Mouse (Mus musculus) megakaryocyte progenitor cell, adult 5-6 weeks (primary cell): ENCODE data around the gene Slc38a2. TPM values are rescaled to one million over a fixed set of nuclear protein-coding genes. Genes with fewer than 3 reads are reported as not detected.

Experiments
- ATAC-seq: replicated peaks from 2 replicates; pipeline ENCODE4 v1.8.0; 2016; ENCODE audit warnings: mild to moderate bottlenecking, moderate TSS enrichment, inconsistent platforms; ENCODE audit not compliant: poor library complexity
- total RNA-seq, 2 experiments: library from RNA; stranded (forward) in 1 of 2; stranded (reverse) in 1 of 2; fragments of 157-497, 149-512 nt in 1 of 2; fragments of 200-1000 nt in 1 of 2; gene quantifications; 2 replicates each; pipeline versions ENCODE4 v1.2.3 to v1.2.4; 2015 to 2017

The Slc38a2 gene
- total RNA-seq (2015) (149 and 157 TPM in 2 replicates), total RNA-seq (2017) (70.7 and 73.4 TPM in 2 replicates)

DNA sequence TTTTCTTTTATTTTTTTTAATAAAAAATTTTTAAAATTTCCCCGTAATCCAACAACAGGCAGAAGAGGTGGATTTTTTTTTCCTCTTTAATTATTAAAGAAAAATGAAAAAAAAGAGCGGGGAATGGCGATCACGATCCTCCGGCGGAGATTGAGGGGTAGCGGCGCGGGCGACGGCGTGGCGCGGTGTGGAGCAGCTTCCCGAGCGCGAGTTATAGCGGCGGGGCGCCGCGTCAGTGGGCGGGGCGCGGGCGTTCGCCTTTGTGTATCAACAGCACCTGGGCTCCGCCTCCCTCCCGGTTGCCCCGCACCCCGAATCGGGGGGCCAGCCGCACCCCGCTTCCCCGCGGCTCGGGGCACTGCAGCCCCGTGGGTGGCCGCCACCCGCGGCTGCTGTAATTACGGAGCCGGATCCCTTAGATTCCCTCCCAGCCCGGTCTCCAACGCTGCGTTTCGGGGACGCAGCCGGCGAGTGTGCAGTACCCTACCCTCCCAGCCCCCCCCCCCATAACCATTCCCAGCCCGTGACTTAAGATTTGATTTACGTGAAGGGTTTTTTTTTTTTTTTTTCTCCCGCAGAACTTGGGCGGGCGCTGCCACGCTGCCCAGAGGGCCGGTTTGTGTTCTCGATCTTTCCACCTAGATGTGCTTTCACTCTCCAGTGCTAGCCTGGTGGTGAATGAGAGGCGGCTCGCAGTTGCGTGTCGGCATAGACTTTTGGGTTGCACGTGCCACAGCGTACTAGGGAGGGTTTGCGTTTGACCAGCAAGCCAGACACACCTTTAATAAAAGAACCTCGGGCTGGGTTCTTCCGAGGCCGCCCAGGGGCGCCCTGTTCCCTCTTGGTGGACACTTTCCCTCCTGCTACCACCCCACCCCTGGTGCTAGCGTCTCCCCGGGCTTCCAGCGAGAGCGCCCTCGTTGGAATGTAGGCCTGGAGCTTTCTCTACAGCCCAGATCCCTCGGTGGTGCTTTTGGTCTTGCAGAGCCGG is at the start of gene Slc38a2:
Slc38a2 (minus strand) TSS at position 210 of the 991 bp plus-strand sequence.
- peak; percentile 61 for ATAC-seq

DNA sequence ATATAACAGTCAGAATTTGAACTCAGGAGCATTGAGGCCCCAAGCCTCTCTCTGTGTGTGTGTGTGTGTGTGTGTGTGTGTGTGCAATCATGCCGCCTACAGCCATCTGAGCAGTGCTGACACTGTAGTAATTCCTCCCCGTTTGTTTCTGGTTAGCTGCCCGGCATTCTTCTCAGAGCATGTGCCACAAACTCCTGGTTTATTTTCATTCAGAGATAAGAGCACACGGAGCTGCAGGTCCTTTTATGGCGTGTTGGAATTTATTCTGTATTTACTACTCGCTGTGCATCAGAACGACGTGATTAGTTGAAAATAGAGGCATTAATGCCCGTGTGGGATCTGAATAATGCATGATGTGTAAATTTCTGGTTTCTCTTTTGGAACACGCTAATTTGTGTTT is 49.6 kb upstream of the Slc38a2 start:
- no peak for ATAC-seq

GRCm38 (mm10) chr15:96747551-96747950 is 48.0 kb upstream of the Slc38a2 start:
- no peak for ATAC-seq

DNA sequence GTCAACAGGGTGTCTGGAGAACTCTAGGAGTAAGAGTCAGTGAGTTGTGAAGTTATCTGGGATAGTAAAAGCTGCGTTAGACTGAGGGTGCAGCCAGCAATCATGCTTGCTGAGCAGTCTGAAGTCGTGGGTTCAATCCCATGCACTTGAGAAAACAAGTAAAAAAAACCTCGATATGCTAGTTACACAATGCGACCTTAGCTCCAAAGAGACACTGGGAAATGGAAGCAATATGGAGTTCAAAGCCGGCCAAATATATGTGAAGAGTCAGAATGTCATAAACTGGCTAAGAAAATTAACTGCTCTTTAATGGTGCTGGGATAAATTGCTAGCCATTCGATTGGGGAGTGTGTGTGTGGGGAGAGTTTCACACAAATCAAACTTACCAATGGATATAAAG is 47.5 kb upstream of the Slc38a2 start:
- ATAC-seq = no peak

- no peak for ATAC-seq
Observed at GRCm38 (mm10) chr15:96745299-96745698, 45.8 kb upstream of the Slc38a2 start.

- peak; percentile 19; the same call in 1 of the 2 replicates for ATAC-seq
Observed at GRCm38 (mm10) chr15:96744882-96745296, 45.4 kb upstream of the Slc38a2 start.

- no peak for ATAC-seq
Observed at GRCm38 (mm10) chr15:96744153-96744881, 44.8 kb upstream of the Slc38a2 start.

DNA sequence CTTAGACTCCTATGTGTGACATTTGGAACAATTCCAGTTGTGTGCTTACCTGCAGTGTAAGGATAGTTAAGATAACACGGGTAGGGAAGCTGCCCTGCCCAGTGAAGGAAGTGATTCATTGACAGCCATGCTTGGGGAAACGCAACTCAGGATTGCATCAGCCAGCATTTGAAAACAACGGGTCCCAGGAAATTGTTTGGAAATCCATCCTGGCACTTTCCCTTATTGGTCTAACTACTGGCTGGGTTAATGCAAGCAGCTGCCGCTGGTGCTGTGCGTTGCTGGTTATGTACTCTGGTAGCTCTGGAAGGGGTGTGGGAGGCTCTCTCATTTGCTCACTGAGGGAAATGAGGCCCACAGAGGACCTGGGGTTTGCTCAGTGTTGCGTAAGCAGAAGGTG is 43.7 kb upstream of the Slc38a2 start:
- peak; percentile 85 for ATAC-seq

DNA sequence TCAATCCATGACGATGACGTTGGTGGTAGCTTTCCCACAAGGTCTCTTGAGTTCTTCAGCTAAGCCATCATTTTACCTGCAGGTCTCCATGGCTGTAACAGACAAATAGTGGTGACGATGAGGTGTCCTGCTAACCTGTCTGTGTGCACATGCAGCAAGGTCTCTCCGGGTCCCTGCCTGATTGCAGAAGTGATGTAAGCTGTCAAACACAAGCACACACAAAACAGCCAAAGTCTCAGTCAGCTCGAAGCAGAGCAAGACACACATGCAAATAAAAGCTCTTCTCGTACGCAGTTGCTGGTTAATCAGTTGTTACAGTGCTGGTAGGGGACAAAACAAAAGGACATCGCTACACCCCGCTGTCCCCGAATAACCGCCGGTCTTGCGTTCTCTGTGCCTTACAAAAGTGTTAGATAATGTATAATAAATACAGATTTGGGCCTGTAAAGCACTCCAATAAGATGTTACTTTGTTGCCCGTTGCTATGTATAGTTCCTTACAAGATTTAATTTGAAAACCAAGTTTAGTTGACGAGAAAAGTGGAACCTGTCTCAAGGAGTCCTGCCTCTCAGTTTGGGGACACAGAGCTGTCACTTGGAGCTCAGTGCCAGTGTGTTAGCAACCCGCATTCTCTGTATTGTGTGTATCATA is 43.2 kb upstream of the Slc38a2 start:
- no peak for ATAC-seq

DNA sequence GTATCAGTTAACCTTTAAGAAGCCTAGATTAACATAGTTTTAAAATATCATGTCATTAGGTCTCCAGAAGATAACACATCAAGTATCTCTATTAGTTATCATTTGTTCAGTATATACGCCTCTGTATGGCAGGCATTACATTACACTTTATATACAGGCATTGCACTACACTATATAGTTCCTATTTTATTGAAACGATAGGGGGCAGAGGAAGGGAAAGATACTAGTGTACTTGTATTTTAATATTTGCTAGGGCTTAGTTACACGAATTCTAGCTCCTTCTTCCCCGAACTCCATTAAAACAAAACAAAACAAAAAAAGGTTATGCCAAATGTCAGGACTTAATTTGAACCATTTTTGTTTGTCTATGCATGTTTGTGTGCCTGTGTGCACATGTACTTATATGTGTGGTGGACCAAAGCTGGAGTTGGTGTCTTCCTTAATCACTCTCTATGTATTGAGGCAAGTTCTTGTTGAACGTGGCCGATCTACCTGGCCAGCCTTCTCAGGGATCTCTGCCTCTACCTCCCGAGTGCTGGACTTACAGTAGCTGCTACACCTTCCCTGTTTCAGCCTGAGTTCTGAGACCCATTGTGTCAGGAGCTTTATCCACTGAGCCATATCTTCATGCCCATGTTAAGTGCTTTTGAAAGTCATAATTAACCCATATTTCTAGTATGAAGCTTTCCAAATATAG is 41.5 kb upstream of the Slc38a2 start:
- no peak for ATAC-seq

DNA sequence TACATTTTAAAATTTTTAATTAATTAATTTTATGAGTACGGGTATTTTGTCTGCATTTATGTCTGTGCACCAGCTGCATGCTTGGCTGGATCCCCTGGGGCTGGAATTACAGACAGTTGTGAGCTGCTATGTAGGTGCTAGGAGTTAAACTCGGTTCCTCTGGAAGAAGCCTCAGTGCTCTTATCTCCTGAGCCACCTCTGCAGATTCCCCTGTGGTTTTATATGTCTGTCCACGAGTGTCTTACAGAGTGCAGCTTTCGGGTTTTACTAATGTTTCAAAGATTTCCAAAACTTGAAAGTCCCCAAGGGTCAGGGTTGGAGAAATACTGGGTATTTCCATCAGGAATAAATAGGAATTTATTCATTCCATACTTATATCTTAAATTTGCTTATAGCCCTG is 40.6 kb upstream of the Slc38a2 start:
- no peak for ATAC-seq

DNA sequence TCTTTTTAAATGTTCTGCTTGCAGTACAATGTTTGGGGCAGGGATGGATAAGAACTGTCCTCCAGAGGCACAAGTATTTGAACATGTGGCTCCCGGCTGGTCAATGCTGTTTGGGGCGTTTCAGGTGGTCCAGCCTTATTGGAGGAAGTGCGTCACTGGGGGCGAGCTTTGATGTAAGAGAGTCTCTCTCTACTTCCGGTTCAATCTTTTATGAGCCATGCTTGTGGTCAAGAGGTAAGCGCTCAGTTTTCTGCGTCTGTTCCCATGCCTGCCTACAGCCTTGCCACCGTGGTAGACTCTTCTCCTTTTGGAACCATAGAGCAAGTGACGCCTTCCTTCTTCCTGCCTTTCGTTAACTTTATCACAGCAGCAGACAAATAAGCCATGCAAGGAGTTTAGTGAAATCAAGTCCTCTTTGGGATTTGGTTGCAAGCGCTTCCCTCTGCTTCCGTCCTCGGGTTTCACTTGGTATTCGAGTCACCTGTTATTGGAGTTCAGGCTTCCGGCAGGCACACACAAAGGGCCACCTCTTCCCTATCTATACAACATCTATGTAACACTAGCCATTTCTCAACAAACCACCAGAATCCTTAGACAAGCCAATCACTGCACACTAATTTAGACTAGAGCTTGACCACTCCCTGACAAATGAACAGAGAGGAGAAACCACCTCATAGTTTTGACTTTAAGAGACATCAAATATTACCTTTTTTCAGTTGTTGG is 37.3 kb upstream of the Slc38a2 start:
- peak; percentile 54 for ATAC-seq

DNA sequence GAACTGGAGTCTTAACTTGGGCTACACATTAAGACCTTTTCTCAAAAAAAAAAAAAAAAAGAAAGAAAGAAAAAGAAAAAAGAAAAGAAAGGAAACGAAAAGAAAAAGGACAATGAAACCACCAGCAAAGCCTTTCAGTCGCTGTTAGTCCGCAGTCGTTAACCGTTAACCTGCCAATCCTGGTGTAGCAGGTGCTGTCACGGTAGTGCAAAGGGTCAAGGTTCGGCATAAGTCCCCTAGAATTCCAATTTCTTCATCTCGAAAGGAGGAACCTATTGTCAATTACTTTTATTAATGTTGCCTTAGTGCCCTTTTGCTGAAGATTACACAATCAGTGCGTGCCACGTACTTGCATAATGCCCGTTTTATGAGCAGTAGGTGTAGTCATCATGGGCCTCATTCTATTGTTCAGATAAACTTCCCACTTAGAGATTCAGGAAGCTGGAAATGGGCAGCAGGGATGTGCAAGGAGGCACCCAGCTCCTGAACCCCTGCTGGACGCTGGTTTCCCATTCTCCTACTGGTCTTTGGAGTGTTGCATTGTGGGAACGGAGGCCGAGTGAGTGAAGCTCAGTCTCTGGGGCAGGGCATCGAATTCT is 36.1 kb upstream of the Slc38a2 start:
- ATAC-seq = peak; percentile 74

DNA sequence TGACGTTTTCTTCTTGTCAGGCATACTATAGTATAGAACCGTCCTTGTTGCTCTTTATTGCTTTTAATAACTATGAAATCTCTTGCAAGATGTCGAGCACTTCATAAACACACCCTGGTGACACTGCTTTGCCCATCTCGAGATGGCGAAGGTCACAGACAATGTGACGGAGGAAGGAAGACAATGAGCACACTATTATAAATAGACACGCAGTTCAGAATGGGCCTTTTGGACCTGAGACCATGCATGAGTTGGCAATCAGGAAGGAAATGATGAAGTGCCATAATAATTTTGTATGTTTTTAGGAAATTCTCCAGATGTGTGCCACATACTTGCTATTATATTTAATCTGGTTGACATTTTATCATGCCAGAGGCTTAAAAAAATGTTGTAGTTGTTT is 34.9 kb upstream of the Slc38a2 start:
- no peak for ATAC-seq

GRCm38 (mm10) chr15:96730416-96730815 is 30.9 kb upstream of the Slc38a2 start:
- ATAC-seq = no peak

GRCm38 (mm10) chr15:96729785-96730184 is 30.3 kb upstream of the Slc38a2 start:
- ATAC-seq = peak; percentile 35; the same call in 1 of the 2 replicates

- ATAC-seq = peak; percentile 79
Observed at GRCm38 (mm10) chr15:96728993-96729392, 29.5 kb upstream of the Slc38a2 start.

GRCm38 (mm10) chr15:96728346-96728745 is 28.8 kb upstream of the Slc38a2 start:
- ATAC-seq = no peak

DNA sequence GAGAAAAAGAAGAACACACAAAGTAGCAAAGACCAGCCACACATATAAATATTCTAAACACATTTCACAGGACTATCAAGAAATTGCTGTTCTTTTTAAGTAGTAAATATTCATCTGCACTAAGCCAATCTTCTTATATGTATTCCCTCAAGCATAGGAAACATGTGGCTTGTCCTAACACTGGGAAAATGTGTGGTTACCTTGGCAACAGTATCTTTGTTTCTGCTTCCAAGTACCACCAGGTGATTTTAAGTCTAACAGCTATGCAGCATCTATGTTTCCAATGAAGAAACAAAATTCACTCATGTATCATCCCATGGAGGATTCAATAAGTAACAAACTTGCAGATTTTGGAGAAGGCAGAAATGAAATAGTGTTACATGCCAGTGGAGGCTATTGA is 25.0 kb upstream of the Slc38a2 start:
- no peak for ATAC-seq

- peak; percentile 63 for ATAC-seq
Observed at GRCm38 (mm10) chr15:96722228-96722627, 22.7 kb upstream of the Slc38a2 start.
